Mouse (Mus musculus): ENCODE measurements around the gene Ttc7b. TPM values are rescaled to one million over a fixed set of nuclear protein-coding genes. Genes with fewer than 3 reads are reported as not detected.

The Ttc7b gene
- total and polyA plus RNA-seq, 3 experiments = 11.7 to 23.7 TPM; not detected in 1

DNA sequence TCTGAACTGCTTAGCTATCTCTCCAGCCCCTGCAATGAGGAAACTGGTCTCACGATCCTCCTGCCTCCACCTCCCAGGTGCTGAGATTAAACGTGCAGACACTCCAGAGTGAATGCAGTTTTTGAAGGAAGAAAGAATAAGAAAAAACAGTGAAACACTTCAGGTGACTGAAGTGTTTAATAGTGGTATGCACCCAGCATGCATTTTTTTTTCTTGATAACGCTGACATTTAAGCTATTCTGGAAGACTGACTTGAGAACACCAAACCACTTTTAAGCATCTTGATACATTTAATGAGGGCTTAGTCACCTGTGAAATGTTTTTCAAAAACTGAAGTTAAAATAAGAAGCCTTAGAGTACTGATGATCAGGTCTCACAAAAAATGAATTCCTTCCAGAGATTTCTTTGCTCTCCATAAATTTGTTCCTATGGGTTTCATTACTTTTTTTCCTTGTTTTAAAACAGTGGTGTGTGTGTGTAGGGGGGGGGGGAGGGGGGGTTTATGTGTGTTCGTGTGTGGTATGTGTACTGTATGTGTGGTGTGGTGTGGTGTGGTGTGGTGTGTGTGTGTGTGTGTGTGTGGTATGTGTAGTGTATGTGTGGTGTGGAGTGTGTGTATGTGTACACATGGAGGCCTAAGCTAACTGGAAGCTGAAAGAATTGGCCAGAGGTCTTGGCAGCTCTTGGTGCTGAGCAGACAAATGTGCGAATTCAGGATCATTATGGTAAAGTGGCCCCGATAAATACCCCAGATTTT is 23.0 kb upstream of the Ttc7b start:
- Histone ChIP-seq H3K4me3 (ENCODE audit: control insufficient read depth in 1 of 2, insufficient read depth in 1 of 2, low read depth in 2 of 2, low read length in 2 of 2) (no peak overlapping the region), H3K36me3 (ENCODE audit: control insufficient read depth in 1 of 2, insufficient read depth in 2 of 2, low read length in 2 of 2) (peaks cover 0 to 5% of the 10 kb centered on the region in 2 experiments; a peak in 2 of 4 replicates), H3K9ac (ENCODE audit: control insufficient read depth, low read depth, low read length, poor library complexity, severe bottlenecking) (no peak overlapping the region), H3K4me1 (ENCODE audit: control insufficient read depth in 1 of 2, insufficient read depth in 2 of 2, low read length in 2 of 2) (peaks cover under 1 to 2% of the 10 kb centered on the region in 2 experiments; a peak in 3 of 4 replicates), H3K79me2 (ENCODE audit: control insufficient read depth, insufficient read depth, low read length, poor library complexity) (no peaks in the 10 kb centered on the region), H3K9me3 (replicated peaks; ENCODE audit: insufficient read depth, low read length) (no peaks in the 10 kb centered on the region), H3K27me3 (ENCODE audit: control insufficient read depth in 1 of 2, insufficient read depth in 2 of 2, low read length in 2 of 2) (no peaks in the 10 kb centered on the region), H3K27ac (ENCODE audit: control insufficient read depth, low read depth, low read length) (no peak overlapping the region)
- TF ChIP-seq NELFE (IDR thresholded peaks at IDR 0.05; ENCODE audit: low read depth, low read length) = no peak
- TF ChIP-seq USF2 (IDR thresholded peaks at IDR 0.05; ENCODE audit: borderline replicate concordance in 1 of 2, insufficient read depth in 1 of 2, low read depth in 1 of 2, low read length in 2 of 2) = no peak
- TF ChIP-seq MAX (IDR thresholded peaks at IDR 0.05; ENCODE audit: low read length) = no peak
- TF ChIP-seq POLR2AphosphoS5 (IDR thresholded peaks at IDR 0.05; ENCODE audit: borderline replicate concordance, low read depth, low read length) = no peak
- no peak for DNase-seq (ENCODE audit: low read depth, low spot score)

DNA sequence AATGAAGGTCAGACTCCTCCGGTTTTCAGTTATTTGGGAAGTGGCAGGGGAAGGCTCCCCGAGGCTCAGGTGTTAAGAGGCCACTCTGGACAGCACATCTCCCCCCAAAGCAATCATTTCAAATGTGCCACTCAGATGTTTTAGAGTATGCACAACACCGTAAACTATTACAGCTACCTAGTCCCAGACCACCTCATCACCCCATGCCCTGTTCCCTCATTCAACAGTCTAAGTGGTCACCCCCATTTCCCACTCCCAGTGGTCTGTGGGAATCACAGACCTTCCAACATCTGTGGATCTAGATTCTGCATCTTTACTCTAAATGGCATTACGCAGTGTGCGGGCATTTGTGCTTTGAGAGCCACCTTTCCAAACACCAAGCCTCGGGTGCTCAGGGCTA is 21.9 kb upstream of the Ttc7b start:
- no peak for TF ChIP-seq MAFK (IDR thresholded peaks at IDR 0.05; ENCODE audit: borderline replicate concordance, low read depth, low read length)
- no peak for TF ChIP-seq POLR2A (IDR thresholded peaks at IDR 0.05; ENCODE audit: control insufficient read depth in 1 of 2, insufficient read depth in 1 of 2, low read depth in 1 of 2, low read length in 2 of 2, poor library complexity in 1 of 2)
- no peak for TF ChIP-seq JUND (IDR thresholded peaks at IDR 0.05; ENCODE audit: low read depth, low read length)
- TF ChIP-seq ELF1 (IDR thresholded peaks at IDR 0.05; ENCODE audit: low read depth, low read length) = no peak
- no peak for TF ChIP-seq BHLHE40 (IDR thresholded peaks at IDR 0.05; ENCODE audit: borderline replicate concordance, low read depth, low read length)
- no peak for DNase-seq (ENCODE audit: low read depth, low spot score)
- no peak overlapping the region for H3K27ac ChIP-seq (ENCODE audit: control insufficient read depth, low read depth, low read length)
- no peaks in the 10 kb centered on the region for H3K79me2 ChIP-seq (ENCODE audit: control insufficient read depth, insufficient read depth, low read length, poor library complexity)
- H3K9me3 ChIP-seq (replicated peaks; ENCODE audit: insufficient read depth, low read length) = no peaks in the 10 kb centered on the region
- peaks cover 3 to 7% of the 10 kb centered on the region in 2 experiments for H3K4me1 ChIP-seq (ENCODE audit: control insufficient read depth in 1 of 2, insufficient read depth in 2 of 2, low read length in 2 of 2)
- H3K27me3 ChIP-seq (ENCODE audit: control insufficient read depth in 1 of 2, insufficient read depth in 2 of 2, low read length in 2 of 2) = no peaks in the 10 kb centered on the region
- no peak overlapping the region for H3K9ac ChIP-seq (ENCODE audit: control insufficient read depth, low read depth, low read length, poor library complexity, severe bottlenecking)
- H3K4me3 ChIP-seq (ENCODE audit: control insufficient read depth in 1 of 2, insufficient read depth in 1 of 2, low read depth in 2 of 2, low read length in 2 of 2) = no peak overlapping the region
- peaks cover 0 to 11% of the 10 kb centered on the region in 2 experiments; a peak in 2 of 4 replicates for H3K36me3 ChIP-seq (ENCODE audit: control insufficient read depth in 1 of 2, insufficient read depth in 2 of 2, low read length in 2 of 2)

DNA sequence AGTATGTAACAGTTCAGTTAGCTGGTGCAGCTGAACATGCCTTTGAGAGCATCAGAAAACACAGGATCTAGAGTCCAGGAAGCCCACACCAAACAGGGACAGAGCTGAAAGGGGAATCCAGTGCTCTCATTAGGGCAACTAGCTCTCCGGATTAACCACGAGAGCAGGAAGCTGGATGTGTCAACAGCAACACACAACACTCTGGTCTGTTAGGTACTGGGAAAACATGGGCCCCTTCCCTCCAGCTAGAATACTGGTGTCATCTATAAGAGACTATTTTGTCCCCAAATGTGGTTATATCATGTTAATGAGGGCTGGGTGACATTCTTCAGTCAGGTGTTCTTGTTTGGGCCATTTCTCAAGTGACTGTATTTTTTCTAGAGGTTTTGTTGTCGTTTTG is 21.4 kb upstream of the Ttc7b start:
- Histone ChIP-seq H3K36me3 (ENCODE audit: control insufficient read depth in 1 of 2, insufficient read depth in 2 of 2, low read length in 2 of 2) (peaks cover 0 to 11% of the 10 kb centered on the region in 2 experiments; a peak in 2 of 4 replicates), H3K79me2 (ENCODE audit: control insufficient read depth, insufficient read depth, low read length, poor library complexity) (no peaks in the 10 kb centered on the region), H3K27me3 (ENCODE audit: control insufficient read depth in 1 of 2, insufficient read depth in 2 of 2, low read length in 2 of 2) (no peaks in the 10 kb centered on the region), H3K27ac (ENCODE audit: control insufficient read depth, low read depth, low read length) (no peak overlapping the region), H3K4me1 (ENCODE audit: control insufficient read depth in 1 of 2, insufficient read depth in 2 of 2, low read length in 2 of 2) (peaks cover 3 to 7% of the 10 kb centered on the region in 2 experiments), H3K9ac (ENCODE audit: control insufficient read depth, low read depth, low read length, poor library complexity, severe bottlenecking) (no peak overlapping the region), H3K4me3 (ENCODE audit: control insufficient read depth in 1 of 2, insufficient read depth in 1 of 2, low read depth in 2 of 2, low read length in 2 of 2) (no peak overlapping the region), H3K9me3 (replicated peaks; ENCODE audit: insufficient read depth, low read length) (no peaks in the 10 kb centered on the region)
- no peak for DNase-seq (ENCODE audit: low read depth, low spot score)
- no peak for TF ChIP-seq USF1 (IDR thresholded peaks at IDR 0.05; ENCODE audit: low read depth, low read length)
